In genomic region chr4:108196277-108196855, GRCm38 (mm10) we compare ENCODE assay signal across 9 mouse cellular contexts. TPM values are rescaled to one million over a fixed set of nuclear protein-coding genes. Genes with fewer than 3 reads are reported as not detected.
A peak's percentile ranks its signal among the peaks of the same experiment; 100 is the strongest.
DNase-seq lines count a peak whose midpoint lies in the region; ATAC-seq lines count a peak whose summit lies in the region.
"Had no signal": no experiment of that assay in that cellular context is flagged by ENCODE, and none has a peak within 500 bp of the region (broad histone marks: within the 10 kb centered on the region; RNA-seq: fewer than 3 reads in every experiment).

No protein-coding gene starts in this region.

- peak; percentile 19 for DNase-seq in kidney, postnatal 10 days
- no peak for DNase-seq in kidney, postnatal 14 days
- DNase-seq in adrenal gland, postnatal 36 days: peak; percentile 5 to 36
- DNase-seq in cerebellum, postnatal 4 days (ENCODE audit: low spot score in 2 of 2): peak; percentile 26 to 64
- DNase-seq in heart, postnatal 14 days: peak; percentile 22 to 51
- no peak for DNase-seq in left cerebral cortex, adult 9 months (ENCODE audit: low spot score in 2 of 2)
- no peak for DNase-seq in layer of hippocampus, postnatal 25 days (ENCODE audit: extremely low spot score in 1 of 2, low spot score in 1 of 2)
- DNase-seq: kidney, adult 8-10 months had no signal

- ATAC-seq in erythroblast, adult 5-6 weeks (replicated peaks; ENCODE audit: low FRiP score, poor library complexity, severe bottlenecking): no peak

- intact Hi-C loops in heart, postnatal 14 days (cut with DNase I): no loop called here

RNA-seq across cellular contexts. Expression of gene Zyg11a, which starts 21.5 kb away (rescaled TPM):
- 1 to 10 TPM; 1.0 to 2.8 TPM for total RNA-seq in adrenal gland, postnatal 36 days (2021)
- total RNA-seq in heart, postnatal 14 days (2021): under 1 TPM; 0.12 TPM
- total RNA-seq in erythroblast, adult 5-6 weeks (2015; ENCODE audit: low replicate concordance): not detected in 2 replicates
- total RNA-seq in erythroblast, adult 5-6 weeks (2017; ENCODE audit: low replicate concordance): not detected in 2 replicates
- total RNA-seq in layer of hippocampus, postnatal 25 days (2021): not detected

RNA-seq across cellular contexts. Expression of gene Echdc2, which starts 31.1 kb away (rescaled TPM):
- total RNA-seq in adrenal gland, postnatal 36 days (2021): 10 to 100 TPM; 25.9 to 26.4 TPM
- 10 to 100 TPM; 31.4 to 31.9 TPM for total RNA-seq in heart, postnatal 14 days (2021)
- not detected in 2 replicates for total RNA-seq in erythroblast, adult 5-6 weeks (2015; ENCODE audit: low replicate concordance)
- total RNA-seq in erythroblast, adult 5-6 weeks (2017; ENCODE audit: low replicate concordance): not detected in 2 replicates
- 10 to 100 TPM; 16.7 to 18.5 TPM for total RNA-seq in layer of hippocampus, postnatal 25 days (2021)

RNA-seq across cellular contexts. Expression of gene Scp2, which starts 51.6 kb away (rescaled TPM):
- 100 to 1,000 TPM; 321 to 364 TPM for total RNA-seq in adrenal gland, postnatal 36 days (2021)
- total RNA-seq in heart, postnatal 14 days (2021): 100 to 1,000 TPM; 227 to 235 TPM
- total RNA-seq in erythroblast, adult 5-6 weeks (2015; ENCODE audit: low replicate concordance): 78.6 and 95.5 TPM in 2 replicates
- 74.2 and 99.8 TPM in 2 replicates for total RNA-seq in erythroblast, adult 5-6 weeks (2017; ENCODE audit: low replicate concordance)
- 100 to 1,000 TPM in 1 of 2 experiments, 10 to 100 TPM in 1; 86.4 to 103 TPM for total RNA-seq in layer of hippocampus, postnatal 25 days (2021)

Comparison
In these comparisons a context has a peak if more than half of its experiments do, and no peak if none do; other contexts are left out.
1. DNase-seq: peak in kidney, postnatal 10 days (single experiment), adrenal gland, postnatal 36 days (2 of 2), cerebellum, postnatal 4 days (2 of 2) and heart, postnatal 14 days (2 of 2); none in kidney, postnatal 14 days (single experiment), left cerebral cortex, adult 9 months (0 of 2) and layer of hippocampus, postnatal 25 days (0 of 2).
2. RNA of gene Echdc2, which starts 31.1 kb away (total RNA-seq): 31.4 to 31.9 TPM in heart, postnatal 14 days, 25.9 to 26.4 TPM in adrenal gland, postnatal 36 days and 16.7 to 18.5 TPM in layer of hippocampus, postnatal 25 days; not detected in erythroblast, adult 5-6 weeks; every median in the first group is over 10 times any median in the second.